Mouse (Mus musculus) embryonic stem cell, embryonic (primary cell): ENCODE measurements around the gene Sirpb1b.
"Not testable (repeated sequence)": the region's sequence is repeated elsewhere in the genome, so short reads cannot be mapped to it uniquely, and the experiment has no call there.

Experiments used
- CTCF ChIA-PET, 4 experiments: fragments of 300-600 bp in 2 of 4; fragments of 350-600 bp in 2 of 4; sonication (Branson Sonifier 250); formaldehyde crosslinking; loops; one replicate each; lab custom pipeline; 2022; ENCODE audit warnings: inconsistent platforms in 2 of 4; lab: Charles Lee
- POLR2A ChIA-PET, 4 experiments: fragments of 300-600 bp in 2 of 4; fragments of 350-600 bp in 2 of 4; sonication (Branson Sonifier 250); formaldehyde crosslinking; loops; one replicate each; lab custom pipeline; 2022; ENCODE audit warnings: antibody characterized with exemption in 4 of 4, inconsistent platforms in 1 of 4; lab: Charles Lee

Gene Sirpb1b

DNA sequence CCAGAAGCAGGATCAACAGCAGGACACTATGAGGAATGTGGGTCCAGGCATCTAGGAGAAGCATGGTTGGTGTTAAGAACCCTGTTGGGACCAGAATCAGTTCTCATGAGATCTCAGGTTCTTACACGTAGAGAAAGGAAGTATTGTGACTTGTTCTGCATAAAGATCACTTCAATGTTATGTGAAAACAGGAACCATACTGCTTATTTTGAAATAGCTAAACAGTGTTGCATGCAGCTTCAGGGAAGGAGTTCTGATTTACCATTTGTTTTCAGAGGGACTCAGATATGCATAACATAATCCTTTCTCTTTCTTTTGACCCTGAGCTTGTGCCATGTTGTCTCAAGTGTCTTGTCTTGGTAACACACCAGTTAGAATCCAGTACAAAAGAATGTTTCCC lies at the start of gene Sirpb1b:
Gene Sirpb1b (minus strand): TSS at position 179 of the 400 bp plus-strand sequence.
- POLR2A ChIA-PET, CTCF ChIA-PET: not testable (repeated sequence)

DNA sequence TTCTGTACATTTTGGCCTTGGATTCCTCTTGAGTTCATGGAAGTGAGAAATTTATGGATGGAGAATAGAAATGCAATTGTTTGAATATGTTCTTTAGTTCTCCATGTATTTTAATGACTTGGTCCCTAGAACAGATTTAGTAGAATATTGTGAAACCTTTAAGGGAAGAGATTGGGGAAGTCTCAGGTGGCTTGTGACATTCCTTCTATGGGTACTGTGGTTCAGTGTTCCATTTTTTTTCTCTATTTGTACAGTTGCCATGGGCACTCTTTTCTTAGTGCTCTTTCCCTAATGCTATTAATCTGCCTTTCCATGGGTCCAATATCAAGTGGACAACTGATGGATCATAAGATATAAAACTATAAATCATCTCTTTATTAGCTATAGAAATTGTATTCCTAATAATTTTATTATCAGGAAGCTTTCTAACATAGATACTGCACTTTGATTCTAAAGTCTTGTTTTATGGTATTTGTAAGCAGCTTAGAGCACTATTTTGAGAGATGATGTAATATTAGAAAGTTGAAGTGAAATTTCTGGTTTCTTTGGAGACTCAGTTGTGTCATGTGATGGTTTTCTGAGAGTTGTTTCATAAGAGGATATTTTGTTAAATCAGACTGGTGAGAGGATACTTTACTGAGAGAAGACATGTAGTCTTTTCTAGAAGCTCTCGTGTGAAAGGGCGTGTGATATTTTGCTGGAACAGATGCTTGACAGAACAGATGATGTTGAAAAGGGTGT lies 15.7 kb upstream of the Sirpb1b start:
- CTCF ChIA-PET = not testable (repeated sequence)

DNA sequence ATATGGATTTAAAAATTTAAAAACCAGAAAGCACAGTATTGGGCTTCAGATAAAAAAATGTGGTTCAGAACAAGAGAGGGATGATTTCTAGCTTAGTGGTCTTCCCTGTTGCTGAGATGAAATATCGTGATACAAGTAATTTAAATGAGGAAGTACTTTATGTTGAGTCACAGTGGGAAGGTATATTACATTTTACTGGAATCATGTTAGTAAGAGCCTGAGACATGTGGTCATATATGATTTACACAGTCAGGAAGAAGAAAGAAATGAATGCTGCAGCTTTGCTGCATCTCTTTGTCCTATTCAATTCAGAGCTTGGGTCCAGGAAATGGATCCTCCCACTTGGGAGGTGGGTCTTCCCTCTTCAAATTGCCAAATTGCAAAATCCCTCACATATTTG lies 11.8 kb upstream of the Sirpb1b start:
- CTCF ChIA-PET, POLR2A ChIA-PET: not testable (repeated sequence)

More for the DNA sequence above, 15.7 kb upstream of the Sirpb1b start:
- POLR2A ChIA-PET = not testable (repeated sequence)

DNA sequence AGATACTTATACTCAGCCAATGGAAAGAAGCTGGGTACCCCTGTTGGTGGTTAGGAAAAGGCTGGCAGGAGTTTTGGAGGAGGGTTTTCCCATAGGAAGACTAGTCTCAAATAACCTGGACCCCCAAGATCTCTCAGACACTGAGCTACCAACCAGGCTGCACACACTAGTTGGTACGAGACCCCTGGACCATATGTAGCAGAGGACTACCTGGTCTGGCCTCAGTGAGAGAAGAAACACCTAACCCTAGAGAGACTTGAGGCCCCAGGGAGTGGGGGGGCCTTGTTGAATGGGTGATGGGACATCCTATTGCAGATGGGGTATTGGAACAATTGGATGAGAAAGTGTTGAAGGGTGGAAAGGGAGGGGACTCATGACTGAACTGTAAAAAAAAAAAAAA lies 8.6 kb upstream of the Sirpb1b start:
- CTCF ChIA-PET = no interaction called here
- POLR2A ChIA-PET = no interaction called here

DNA sequence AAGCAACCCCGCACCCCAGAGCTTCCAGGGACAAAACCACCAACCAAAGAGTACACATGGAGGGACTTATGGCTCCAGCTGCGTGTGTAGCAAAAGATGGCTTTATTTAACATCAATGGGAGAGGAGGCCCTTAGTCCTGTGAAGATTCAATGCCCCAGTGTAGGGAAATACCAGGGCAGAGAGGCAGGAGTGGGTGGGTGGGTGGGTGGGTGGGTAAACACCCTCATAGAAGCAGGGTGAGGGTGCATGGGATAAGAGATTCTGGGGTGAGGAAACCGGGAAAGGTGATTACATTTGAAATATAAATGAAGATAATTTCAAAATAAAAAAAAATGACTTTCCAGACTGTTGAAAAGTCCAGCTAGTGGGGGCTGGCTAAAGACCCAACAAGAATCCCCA lies 8.1 kb upstream of the Sirpb1b start:
- POLR2A ChIA-PET, CTCF ChIA-PET: not testable (repeated sequence)

DNA sequence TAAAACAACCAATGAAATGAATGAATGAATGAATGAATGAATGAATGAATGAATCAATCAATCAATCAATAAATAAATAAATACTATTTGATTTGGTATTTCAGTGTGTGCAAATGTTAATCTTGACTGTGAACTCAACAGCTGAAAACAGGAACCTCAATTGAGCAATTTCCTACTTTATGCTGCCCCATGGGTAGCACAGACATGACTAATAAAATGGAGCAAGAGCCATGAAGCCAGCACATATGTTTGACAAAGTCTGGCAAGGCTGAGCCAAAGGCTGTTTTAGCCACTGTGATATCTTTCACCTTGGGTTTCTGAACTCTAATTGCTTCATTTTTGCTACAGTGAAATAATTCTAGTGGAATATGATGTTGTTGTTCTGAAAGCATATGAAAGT lies 1.6 kb upstream of the Sirpb1b start:
- CTCF ChIA-PET, POLR2A ChIA-PET: not testable (repeated sequence)

DNA sequence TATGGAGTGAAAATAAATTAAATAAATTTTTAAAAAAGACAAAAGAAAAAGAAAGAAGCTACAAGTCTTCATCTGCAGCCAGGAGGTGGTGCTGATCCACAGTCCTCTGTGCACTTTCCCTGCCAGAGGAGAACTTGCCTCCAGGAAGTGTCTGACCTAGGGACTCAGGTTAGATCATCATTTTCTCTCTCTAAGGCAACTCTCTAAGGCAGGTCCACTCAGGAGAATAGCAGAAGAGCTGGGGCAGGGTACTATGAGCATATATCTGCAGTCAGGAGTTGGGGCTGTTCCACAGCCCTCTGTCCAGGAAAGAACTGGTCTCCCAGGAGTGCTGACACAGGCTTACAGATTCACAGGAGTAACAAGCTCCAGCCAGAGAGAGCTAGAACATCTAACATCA lies 46.3 kb downstream of the Sirpb1b start:
- CTCF ChIA-PET = no interaction called here

DNA sequence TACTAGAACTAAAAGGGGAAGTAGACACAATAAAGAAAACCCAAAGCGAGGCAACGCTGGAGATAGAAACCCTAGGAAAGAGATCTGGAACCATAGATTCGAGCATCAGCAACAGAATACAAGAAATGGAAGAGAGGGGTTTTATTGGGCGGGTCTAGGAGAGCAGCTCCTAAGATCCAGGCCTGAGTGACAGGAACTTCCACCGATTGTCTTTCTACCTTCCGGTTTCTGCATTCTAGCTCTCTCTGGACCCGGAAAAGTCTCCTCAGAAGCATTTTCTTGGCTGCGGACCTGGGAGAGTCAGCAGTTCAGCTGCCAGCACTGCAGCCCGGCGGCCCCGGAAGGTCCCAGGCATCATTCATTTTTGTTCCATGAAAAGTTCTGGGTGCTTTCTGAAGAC lies 61.3 kb downstream of the Sirpb1b start:
- CTCF ChIA-PET, POLR2A ChIA-PET: not testable (repeated sequence)

More for the DNA sequence above, 46.3 kb downstream of the Sirpb1b start:
- POLR2A ChIA-PET = no interaction called here

DNA sequence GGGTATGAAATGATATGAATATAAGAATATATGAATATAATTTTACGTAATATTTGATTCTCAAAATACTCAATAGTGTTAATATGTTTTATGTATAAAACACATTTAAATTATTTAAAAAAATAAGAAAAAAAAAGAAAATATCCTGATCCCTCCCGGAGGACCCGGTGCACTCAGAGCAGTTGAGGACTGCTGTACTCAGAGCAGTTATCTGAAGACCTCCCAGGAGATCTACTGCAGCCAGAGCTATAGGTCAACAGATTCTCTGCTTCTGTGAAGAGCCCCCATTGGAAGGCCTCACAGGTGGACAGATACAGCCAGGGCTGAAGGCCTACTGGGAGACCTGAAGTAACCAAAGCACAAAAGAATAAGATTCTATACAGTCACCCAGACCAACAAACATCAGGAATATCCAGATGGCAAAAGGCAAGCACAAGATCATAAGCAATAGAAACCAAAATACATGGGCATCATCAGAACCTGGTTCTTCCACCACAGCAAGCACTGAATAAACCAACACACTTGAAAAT lies 67.0 kb downstream of the Sirpb1b start:
- CTCF ChIA-PET, POLR2A ChIA-PET: not testable (repeated sequence)

DNA sequence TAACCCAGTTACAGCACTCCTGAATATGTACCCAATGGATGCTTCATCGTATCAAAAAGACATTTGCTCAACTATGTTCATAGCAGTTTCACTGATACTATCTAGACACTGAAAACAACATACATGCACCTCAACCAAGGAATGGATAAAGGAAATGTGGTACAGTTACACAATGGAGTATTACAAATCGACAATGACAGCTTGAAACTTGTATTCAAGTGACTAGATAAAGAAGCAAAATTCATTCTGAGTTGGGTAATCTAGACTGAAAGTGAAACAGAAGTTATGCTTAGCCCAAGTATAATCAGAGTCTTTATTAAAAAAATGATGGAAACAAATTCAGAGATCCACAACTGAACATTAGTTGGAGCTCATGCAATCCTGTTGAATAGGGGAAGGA lies 100.0 kb downstream of the Sirpb1b start:
- POLR2A ChIA-PET, CTCF ChIA-PET: not testable (repeated sequence)

DNA sequence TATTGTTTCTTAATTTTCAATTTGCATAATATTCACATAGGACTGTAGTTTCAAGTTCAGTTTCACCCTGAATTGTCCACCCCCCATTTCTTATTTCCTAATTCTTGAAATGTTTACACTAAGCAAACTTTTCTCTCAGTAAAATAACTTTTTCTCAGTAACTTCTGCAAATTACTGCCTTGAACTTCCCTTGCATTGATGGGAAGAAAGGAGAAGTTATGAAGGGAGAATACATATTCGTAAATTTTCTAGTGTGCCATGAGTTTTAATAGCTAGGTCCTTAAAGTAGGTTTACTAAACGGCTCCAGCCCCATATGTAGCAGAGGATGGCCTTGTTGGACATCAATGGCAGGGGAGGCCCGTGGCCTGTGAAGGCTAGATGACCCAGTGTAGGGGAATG lies 104.7 kb downstream of the Sirpb1b start:
- POLR2A ChIA-PET, CTCF ChIA-PET: not testable (repeated sequence)
